22 mouse cellular contexts compared by ENCODE assay signal in genomic region chr11:60137170-60137569, GRCm38 (mm10). TPM values are rescaled to one million over a fixed set of nuclear protein-coding genes. Genes with fewer than 3 reads are reported as not detected.
DNase-seq lines count a peak whose midpoint lies in the region; ATAC-seq and TF ChIP-seq lines count a peak whose summit lies in the region.
"Had no signal": no experiment of that assay in that cellular context is flagged by ENCODE, and none has a peak within 500 bp of the region (broad histone marks: within the 10 kb centered on the region; RNA-seq: fewer than 3 reads in every experiment).

No protein-coding gene starts in this region.

- peaks cover 12% of the 10 kb centered on the region; the same call in 1 of the 2 replicates for H3K4me1 ChIP-seq in kidney, postnatal 0 days (replicated peaks; ENCODE audit: insufficient read depth, low read length)
- H3K4me1 ChIP-seq in kidney, embryonic 14.5 days (ENCODE audit: control insufficient read depth, insufficient read depth, low read length), result peaks cover 28% of the 10 kb centered on the region
- H3K4me1 ChIP-seq in ES-Bruce4 (ENCODE audit: control insufficient read depth, insufficient read depth, low read length), result peaks cover 2% of the 10 kb centered on the region

- no peak overlapping the region for H3ac ChIP-seq in C2C12 (ENCODE audit: control insufficient read depth, insufficient read length, low read depth)

- H3K9me3 ChIP-seq in kidney, postnatal 0 days (replicated peaks; ENCODE audit: low read length), result no peaks in the 10 kb centered on the region
- no peaks in the 10 kb centered on the region for H3K9me3 ChIP-seq in kidney, embryonic 14.5 days (ENCODE audit: control insufficient read depth, low read length)
- H3K9me3 ChIP-seq in ES-Bruce4 (replicated peaks; ENCODE audit: control insufficient read depth, insufficient read depth, low read length, poor library complexity, severe bottlenecking), result no peaks in the 10 kb centered on the region
- H3K9me3 ChIP-seq: forebrain, embryonic 10.5 days; heart, embryonic 15.5 days; hindbrain, embryonic 10.5 days; limb, embryonic 13.5 days; liver, embryonic 15.5 days had no signal

- no peak overlapping the region for H3K4me2 ChIP-seq in kidney, postnatal 0 days (ENCODE audit: low read length)
- H3K4me2 ChIP-seq in kidney, embryonic 14.5 days (replicated peaks; ENCODE audit: low read depth, low read length), result no peak overlapping the region
- H3K4me2 ChIP-seq: heart, embryonic 15.5 days; limb, embryonic 13.5 days; liver, embryonic 15.5 days had no signal

- TF ChIP-seq POLR2A in ES-Bruce4 (IDR thresholded peaks at IDR 0.05; ENCODE audit: insufficient read depth, low read length), result no peak

- no peak overlapping the region for H3K9ac ChIP-seq in kidney, postnatal 0 days (ENCODE audit: low read depth, low read length)
- no peak overlapping the region for H3K9ac ChIP-seq in kidney, embryonic 14.5 days (ENCODE audit: low read depth, low read length)
- no peak overlapping the region for H3K9ac ChIP-seq in ES-Bruce4 (ENCODE audit: low read depth, poor library complexity, severe bottlenecking)
- H3K9ac ChIP-seq: heart, embryonic 15.5 days; limb, embryonic 13.5 days; liver, embryonic 15.5 days had no signal

- no peak for ATAC-seq in kidney, postnatal 0 days (replicated peaks; ENCODE audit: low FRiP score, low read depth)
- no peak for ATAC-seq in kidney, embryonic 14.5 days (ENCODE audit: low FRiP score, low TSS enrichment)
- ATAC-seq in common myeloid progenitor, adult 5-6 weeks (replicated peaks; ENCODE audit: low read depth, poor library complexity, severe bottlenecking), result peak; percentile 56; the same call in 1 of the 2 replicates
- ATAC-seq: CD4-positive, CD25-positive, alpha-beta regulatory T cell, adult 4 months; Patski had no signal

- H3K36me3 ChIP-seq in kidney, postnatal 0 days (ENCODE audit: insufficient read depth, low read length), result no peaks in the 10 kb centered on the region
- H3K36me3 ChIP-seq in kidney, embryonic 14.5 days (ENCODE audit: control insufficient read depth, insufficient read depth, low read length), result peaks cover 3% of the 10 kb centered on the region; the same call in 1 of the 2 replicates
- no peaks in the 10 kb centered on the region for H3K36me3 ChIP-seq in C2C12 (ENCODE audit: control insufficient read depth, insufficient read depth)
- H3K36me3 ChIP-seq in ES-Bruce4 (ENCODE audit: control insufficient read depth, insufficient read depth, low read length, poor library complexity, severe bottlenecking), result no peaks in the 10 kb centered on the region
- H3K36me3 ChIP-seq: heart, embryonic 15.5 days; hindbrain, embryonic 10.5 days; limb, embryonic 13.5 days; liver, embryonic 15.5 days had no signal

- no peaks in the 10 kb centered on the region for H3K27me3 ChIP-seq in kidney, postnatal 0 days (ENCODE audit: insufficient read depth, low read length)
- no peaks in the 10 kb centered on the region for H3K27me3 ChIP-seq in kidney, embryonic 14.5 days (ENCODE audit: control insufficient read depth, insufficient read depth, low read length)
- H3K27me3 ChIP-seq in C2C12 (ENCODE audit: control insufficient read depth, insufficient read depth, insufficient read length) (no peaks in the 10 kb centered on the region), ES-Bruce4 (ENCODE audit: control insufficient read depth, insufficient read depth, low read length, poor library complexity, severe bottlenecking) (no peaks in the 10 kb centered on the region)
- H3K27me3 ChIP-seq: heart, embryonic 15.5 days; limb, embryonic 13.5 days; Patski had no signal

- peaks cover 62% of the 10 kb centered on the region for H3K79me3 ChIP-seq in C2C12 (ENCODE audit: low read depth)

- H3K27ac ChIP-seq in kidney, postnatal 0 days, result no peak overlapping the region
- H3K27ac ChIP-seq in kidney, embryonic 14.5 days (ENCODE audit: low read depth, low read length), result no peak overlapping the region
- H3K27ac ChIP-seq in ES-Bruce4 (ENCODE audit: insufficient read depth, low read length), result no peak overlapping the region
- H3K27ac ChIP-seq: forebrain, embryonic 10.5 days; heart, embryonic 15.5 days; hindbrain, embryonic 10.5 days; limb, embryonic 13.5 days; liver, embryonic 15.5 days had no signal

- no peak for TF ChIP-seq EP300 in ES-Bruce4 (IDR thresholded peaks at IDR 0.05; ENCODE audit: insufficient read depth, low read depth, low read length)

- DNase-seq in kidney, postnatal 0 days (ENCODE audit: low spot score), result peak; percentile 18
- no peak for DNase-seq in adipocyte (ENCODE audit: low spot score)
- DNase-seq in urinary bladder, postnatal 14 days (ENCODE audit: low spot score), result no peak
- DNase-seq: cerebellum, adult 2 months; cerebellum, postnatal 36 days; gastrocnemius, postnatal 10 days; kidney, adult 8-10 months; layer of hippocampus, postnatal 36 days; lung, postnatal 14 days; right cerebral cortex, postnatal 4 days; thymus, postnatal 36 days had no signal

- peaks cover 99% of the 10 kb centered on the region for H3K79me2 ChIP-seq in C2C12 (ENCODE audit: control insufficient read depth, insufficient read depth)

- H3K4me3 ChIP-seq in kidney, postnatal 0 days (replicated peaks; ENCODE audit: low read depth, low read length), result no peak overlapping the region
- no peak overlapping the region for H3K4me3 ChIP-seq in kidney, embryonic 14.5 days (ENCODE audit: low read length)
- H3K4me3 ChIP-seq in C2C12 (ENCODE audit: insufficient read depth, poor library complexity, severe bottlenecking) (no peak overlapping the region), ES-Bruce4 (ENCODE audit: low read depth, low read length) (no peak overlapping the region)
- H3K4me3 ChIP-seq: forebrain, embryonic 10.5 days; heart, embryonic 15.5 days; hindbrain, embryonic 10.5 days; limb, embryonic 13.5 days; liver, embryonic 15.5 days had no signal

- no peak for TF ChIP-seq CTCF in kidney, postnatal 0 days (IDR thresholded peaks at IDR 0.05; ENCODE audit: low read depth)
- TF ChIP-seq CTCF in C2C12 (IDR thresholded peaks at IDR 0.05; ENCODE audit: control insufficient read depth, insufficient read depth, insufficient read length) (no peak), ES-Bruce4 (IDR thresholded peaks at IDR 0.05; ENCODE audit: low read depth, low read length) (peak; percentile 1)

TF ChIP-seq in C2C12, 6 proteins besides CTCF, POLR2A, EP300 and RAD21:
- TF ChIP-seq CEBPB (IDR thresholded peaks at IDR 0.05; ENCODE audit: low read depth) (no peak), MAX (IDR thresholded peaks at IDR 0.05) (peak; percentile 77), FOSL1 (IDR thresholded peaks at IDR 0.05; ENCODE audit: insufficient read depth, low read length, poor library complexity, severe bottlenecking) (no peak), MYOD1 (IDR thresholded peaks at IDR 0.05; ENCODE audit: control insufficient read depth, insufficient read length, low read depth) (no peak), USF1 (IDR thresholded peaks at IDR 0.05; ENCODE audit: low read depth) (no peak), MYOG (IDR thresholded peaks at IDR 0.05; ENCODE audit: control insufficient read depth, extremely low read depth, insufficient read length) (no peak)

RNA-seq across cellular contexts. Expression of gene Rai1, which starts 32.4 kb away (rescaled TPM):
- 14.6 and 15.2 TPM in 2 replicates for polyA plus RNA-seq in kidney, postnatal 0 days (2015; fragmentation: Nextera tagmentation; extraction: Ambion mirVana)
- 29.1 and 34.4 TPM in 2 replicates for polyA plus RNA-seq in kidney, embryonic 14.5 days (2014; fragmentation: Nextera tagmentation; extraction: Ambion mirVana)
- 24.9 TPM for polyA plus RNA-seq in C2C12 (2012; fragmentation: generic; extraction: Trizol)
- polyA plus RNA-seq in ES-Bruce4 (2011; ENCODE audit: insufficient read depth, insufficient read length, low read depth, missing spikeins), result 21.9 and 27.4 TPM in 2 replicates
- total RNA-seq in common myeloid progenitor, adult 5-6 weeks (2017), result 15.5 and 21.1 TPM in 2 replicates
